Mouse (Mus musculus) thymus, postnatal 0 days (tissue): ENCODE measurements at regions not wholly inside any gene's neighbourhood (a gene's known extent, or its start where the extent isn't known, plus 50 kb on each side); places are given as distances from the start of the nearest gene placed in this dataset.
"Not testable (repeated sequence)": the region's sequence is repeated elsewhere in the genome, so short reads cannot be mapped to it uniquely, and the experiment has no call there.

ENCODE experiments used
- DNase-seq: peaks from one replicate; pipeline ENCODE4 v3.0.0-alpha.2; 2015; ENCODE audit warnings: low spot score

GRCm38 (mm10) chr14:36155757-36156156, 61.0 kb downstream of the 4930474N05Rik start:
- no peak for DNase-seq

DNA sequence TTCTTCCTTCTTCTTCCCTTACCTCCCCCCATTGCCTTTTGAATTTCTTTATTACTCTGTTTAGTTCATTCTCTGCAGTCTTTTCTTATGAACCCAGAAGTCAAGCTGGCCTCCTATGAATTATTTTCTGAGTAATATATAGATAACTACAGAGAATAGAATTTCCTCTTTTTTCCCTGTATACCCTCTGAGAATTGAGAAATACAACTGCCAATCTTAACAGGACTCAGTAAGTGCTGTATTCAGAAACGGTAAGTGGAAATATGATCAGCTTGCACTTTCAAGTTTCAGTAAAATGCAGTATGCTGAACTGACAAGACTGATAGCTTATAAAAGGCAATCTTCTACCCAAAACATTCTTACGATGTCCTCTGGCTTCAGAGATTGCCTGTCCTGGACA, 61.5 kb downstream of the 4930474N05Rik start:
- no peak for DNase-seq

GRCm38 (mm10) chr14:36183701-36184100, 89.0 kb downstream of the 4930474N05Rik start:
- no peak for DNase-seq

DNA sequence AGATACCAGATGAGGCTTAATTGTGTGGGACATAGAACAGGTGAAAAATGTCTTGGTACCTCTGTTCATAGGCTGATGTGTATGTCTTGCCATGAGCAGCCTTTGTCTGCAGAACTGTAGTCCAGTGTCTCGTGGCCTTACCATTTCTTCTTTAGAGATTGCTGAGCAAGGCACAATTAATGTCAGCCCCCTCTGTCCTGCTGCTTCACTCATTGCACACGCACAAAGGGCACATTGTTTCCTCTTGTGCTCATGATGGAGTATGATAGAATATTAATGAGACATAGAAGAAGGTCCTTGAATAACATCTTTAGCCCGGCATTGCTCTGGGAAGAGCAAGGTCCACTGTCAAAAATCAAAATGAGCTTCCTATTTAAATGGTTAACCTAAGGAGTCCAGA, 101.8 kb downstream of the 4930474N05Rik start:
- no peak for DNase-seq

DNA sequence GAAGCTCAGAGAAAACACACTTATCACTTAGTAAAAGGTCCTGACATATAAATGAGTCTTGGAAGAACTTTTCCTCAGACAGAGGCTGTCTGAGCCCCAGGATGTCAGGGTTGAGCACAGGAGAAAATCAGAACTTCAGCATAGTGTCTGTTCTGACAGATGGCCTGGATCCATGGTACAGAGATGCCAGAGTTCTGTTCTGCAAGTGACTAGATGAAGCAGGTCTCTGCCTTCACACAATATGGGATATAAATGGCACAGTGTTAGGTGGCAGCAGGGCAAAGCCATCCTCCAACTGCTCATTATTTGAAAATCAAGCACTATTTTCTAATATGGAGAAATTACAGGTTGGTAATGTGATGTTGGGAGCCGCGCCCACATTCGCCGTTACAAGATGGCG, 103.7 kb downstream of the 4930474N05Rik start:
- DNase-seq, result no peak

DNA sequence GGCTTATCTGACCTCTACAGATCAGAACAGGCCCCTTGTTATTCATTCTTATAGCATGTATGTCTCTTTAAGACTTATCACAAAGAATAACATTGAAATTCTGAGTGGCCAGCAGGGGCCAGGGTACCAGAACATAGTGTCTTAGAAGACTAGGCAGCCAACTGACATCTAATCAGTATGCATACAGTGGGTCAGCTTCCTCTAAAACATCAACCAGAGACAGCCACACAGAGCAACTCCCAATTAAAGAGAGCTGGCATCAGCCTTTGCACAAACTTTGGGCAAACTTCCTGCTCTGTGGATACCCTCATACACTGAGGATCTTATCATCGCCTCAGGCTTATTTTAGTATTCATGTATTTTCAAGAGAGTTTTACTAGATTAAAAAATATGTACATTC, 109.1 kb downstream of the 4930474N05Rik start:
- no peak for DNase-seq

DNA sequence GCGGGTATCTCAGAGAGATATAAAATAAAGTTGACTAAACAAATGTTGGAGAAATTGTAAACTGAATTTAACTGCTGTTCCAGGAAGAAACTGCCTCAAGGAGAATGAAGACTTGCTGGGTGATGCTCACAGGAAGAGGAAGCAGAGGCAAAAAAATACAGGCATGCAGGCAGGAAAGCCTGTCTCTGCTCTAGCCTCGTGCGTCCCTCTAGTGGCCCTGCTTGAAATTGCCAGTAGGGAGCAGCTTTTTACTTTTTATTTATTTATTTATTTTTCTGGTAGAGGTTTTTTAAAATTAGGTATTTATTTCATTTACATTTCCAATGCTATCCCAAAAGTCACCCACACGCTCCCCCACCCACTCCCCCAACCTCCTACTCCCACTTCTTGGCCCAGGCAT, 118.1 kb downstream of the 4930474N05Rik start:
- DNase-seq, result peak; percentile 59

GRCm38 (mm10) chr14:36245849-36246248, 151.1 kb downstream of the 4930474N05Rik start:
- no peak for DNase-seq

GRCm38 (mm10) chr14:36262126-36262525, 167.4 kb downstream of the 4930474N05Rik start:
- no peak for DNase-seq

DNA sequence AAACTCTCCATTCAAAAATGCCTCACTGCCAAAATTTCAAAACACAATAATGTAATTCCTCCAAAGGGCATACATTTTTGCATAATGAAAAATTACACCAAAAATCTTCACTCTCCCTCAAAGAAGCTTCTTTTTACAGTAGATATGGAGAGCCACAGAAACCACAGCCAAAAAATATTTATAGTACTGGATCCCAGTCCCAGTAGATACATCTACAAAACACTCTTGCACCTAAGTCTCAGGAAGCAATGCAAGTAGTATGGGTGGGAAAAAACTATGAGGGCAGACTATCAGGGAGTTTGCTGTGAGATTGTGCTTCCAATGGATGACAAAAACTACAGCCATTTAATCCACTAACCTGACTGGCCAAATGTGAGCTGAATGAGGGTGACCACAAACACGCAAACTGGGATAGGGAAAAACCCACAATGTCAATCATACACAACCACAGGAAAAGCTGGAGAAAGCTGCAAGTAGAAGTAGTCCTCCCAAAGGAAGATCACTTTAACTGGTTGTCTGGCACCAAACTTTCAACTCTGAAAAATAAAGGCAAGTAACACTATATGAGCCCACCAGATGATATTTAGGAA, 189.2 kb downstream of the 4930474N05Rik start:
- no peak for DNase-seq

GRCm38 (mm10) chr14:36288697-36289286, 194.1 kb downstream of the 4930474N05Rik start:
- no peak for DNase-seq

DNA sequence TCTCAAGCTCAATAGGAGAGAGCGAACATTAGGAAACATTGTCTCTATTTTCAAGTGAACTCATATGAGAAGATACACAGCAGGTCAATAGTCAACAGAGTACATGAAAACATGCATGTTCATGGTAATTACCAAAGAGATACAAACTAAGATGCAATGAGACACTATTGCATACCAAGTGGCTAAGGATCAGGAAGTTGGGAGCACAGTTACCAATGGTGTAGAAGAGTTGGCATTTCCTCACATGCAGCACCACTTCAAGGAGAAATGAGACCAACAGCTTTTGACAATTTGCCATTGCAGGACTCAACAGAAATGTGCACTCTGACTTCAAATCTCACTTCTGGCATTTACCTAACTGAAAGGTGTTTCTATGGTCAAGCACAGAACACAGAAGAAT, 215.6 kb downstream of the 4930474N05Rik start:
- no peak for DNase-seq

GRCm38 (mm10) chr14:36314673-36315072, 220.0 kb downstream of the 4930474N05Rik start:
- DNase-seq, result not testable (repeated sequence)

- peak; percentile 61 for DNase-seq
Measured at GRCm38 (mm10) chr14:36316418-36317111, 221.8 kb downstream of the 4930474N05Rik start.

- DNase-seq, result no peak
Measured at GRCm38 (mm10) chr14:36328258-36328891, 233.7 kb downstream of the 4930474N05Rik start.

GRCm38 (mm10) chr14:36340832-36341231, 246.1 kb downstream of the 4930474N05Rik start:
- DNase-seq, result no peak
